Mouse (Mus musculus) heart, embryonic 12.5 days (tissue): ENCODE data around the gene Plcg2. TPM values are rescaled to one million over a fixed set of nuclear protein-coding genes. Genes with fewer than 3 reads are reported as not detected.

Experiments used
- microRNA-seq: library from miRNA; unstranded; fragments of <30 nt; microRNA quantifications from one replicate; pipeline ENCODE4, GENCODE M21; 2017
- polyA plus RNA-seq: library from polyadenylated mRNA; unstranded; fragments of >200 nt; fragmentation: Nextera tagmentation; extraction: Ambion mirVana; gene quantifications from 2 replicates; pipeline ENCODE4 v1.2.1, GENCODE M21; 2016

Gene Plcg2
- polyA plus RNA-seq, 1 experiment from 2014 or later, result 9.2 TPM

Small RNAs within 50 kb of the gene (microRNA-seq; reads per million reads assigned to microRNA genes)
- gene Gm27361, result not detected
- gene Mir7077, result not detected
- not detected for gene Mir7078

Other genes with a start within 250 kb of the Plcg2 start
- 9.7 and 10.5 TPM in 2 replicates for gene Cmip, start 241.2 kb upstream of the Plcg2 start, polyA plus RNA-seq
- gene Sdr42e1, start 175.4 kb downstream of the Plcg2 start, polyA plus RNA-seq, result 0.65 and 0.68 TPM in 2 replicates
- 0.57 TPM in 1 of 2 replicates, not detected in the other for gene Hsd17b2, start 203.6 kb downstream of the Plcg2 start, polyA plus RNA-seq